Mouse (Mus musculus) spleen, adult 2 months (tissue): ENCODE data around the gene Cd8b1.
"Not testable (repeated sequence)": the region's sequence is repeated elsewhere in the genome, so short reads cannot be mapped to it uniquely, and the experiment has no call there.

Experiments
- CTCF ChIP-seq: fragments of 200-500 bp; IDR thresholded peaks from 2 replicates; pipeline ENCODE4 v1.5.1; 2011; ENCODE audit warnings: mild to moderate bottlenecking, inconsistent platforms; ENCODE audit not compliant: insufficient read depth, insufficient read length, insufficient replicate concordance; ENCODE audit errors: extremely low read depth
- POLR2A ChIP-seq: fragments of 200-500 bp; IDR thresholded peaks from 2 replicates; pipeline ENCODE4 v1.6.1; 2011; ENCODE audit warnings: low read depth, low read length, inconsistent platforms

GRCm38 (mm10) chr6:71331491-71331890 lies 8.9 kb downstream of the Cd8b1 start:
- TF ChIP-seq POLR2A, CTCF: not testable (repeated sequence)
